Mouse (Mus musculus) kidney, adult 8-10 months (tissue): ENCODE measurements at regions not wholly inside any gene's neighbourhood (a gene's known extent, or its start where the extent isn't known, plus 50 kb on each side); places are given as distances from the start of the nearest gene placed in this dataset.

Experiments used
- DNase-seq, 2 experiments: peaks; one replicate each; pipeline ENCODE4 v3.0.0; 2022

- no peak for DNase-seq
Observed at GRCm38 (mm10) chr5:91456924-91457323, 54.1 kb upstream of the Btc start.

- peak; percentile 8 to 14 for DNase-seq
Observed at GRCm38 (mm10) chr5:91464876-91465508, 52.4 kb upstream of the Parm1 start.
